Mouse (Mus musculus) R1 (cell line): ENCODE data around the gene Psen2.

Source experiments
- DNase-seq: peaks from one replicate; pipeline ENCODE4 v3.0.0-alpha.2; 2018; ENCODE audit warnings: low read depth, low spot score

Psen2 gene

GRCm38 (mm10) chr1:180263364-180263997, at the start of gene Psen2:
Gene Psen2 (minus strand): TSS chr1:180263438.
- peak; percentile 54 for DNase-seq

- DNase-seq = no peak
These were observed 49.6 kb upstream of the Psen2 start for GRCm38 (mm10) chr1:180312792-180313311.

GRCm38 (mm10) chr1:180312286-180312685, 49.0 kb upstream of the Psen2 start:
- no peak for DNase-seq

DNA sequence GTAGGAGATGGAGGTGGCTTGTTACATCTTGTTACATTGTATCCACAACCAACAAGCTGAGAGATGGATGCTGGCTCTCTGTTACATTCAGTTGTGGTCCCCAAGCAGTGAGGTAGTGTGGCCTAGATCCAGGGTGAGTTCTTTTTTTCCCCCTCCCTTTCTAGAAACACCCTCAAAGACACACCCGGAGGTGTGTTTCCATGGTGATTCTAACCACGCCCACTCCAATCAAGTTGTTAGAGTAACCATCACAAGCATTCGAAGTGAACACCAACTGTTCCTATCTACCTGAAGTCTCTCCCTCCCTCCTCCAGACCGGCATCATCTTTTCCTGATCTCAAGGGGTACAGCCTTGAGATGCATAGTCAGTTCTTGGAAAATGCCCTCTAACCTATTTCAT, 45.7 kb upstream of the Psen2 start:
- DNase-seq = peak; percentile 53

- no peak for DNase-seq
These were observed 44.4 kb upstream of the Psen2 start for GRCm38 (mm10) chr1:180307661-180308060.

DNA sequence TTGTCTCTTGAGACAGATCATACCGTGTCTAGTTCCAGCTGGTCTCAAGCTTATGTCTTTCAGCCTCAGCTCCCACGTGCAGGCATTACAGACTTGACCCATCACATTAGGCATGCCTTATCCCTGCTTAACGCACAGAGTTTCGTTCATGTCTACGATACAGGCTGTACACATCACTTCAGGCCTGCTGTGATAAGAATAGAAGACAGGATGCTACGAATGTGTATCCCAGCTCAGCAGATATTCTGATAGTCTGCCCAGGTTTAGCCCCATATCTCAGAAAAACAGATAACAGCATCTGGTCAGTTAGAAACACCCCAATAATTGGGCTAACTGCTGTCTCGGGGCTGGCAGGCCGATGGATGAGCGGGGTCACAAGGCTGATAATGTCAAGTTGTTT, 43.7 kb upstream of the Psen2 start:
- no peak for DNase-seq

- no peak for DNase-seq
These were observed 40.4 kb upstream of the Psen2 start for GRCm38 (mm10) chr1:180303600-180303999.

- peak; percentile 65 for DNase-seq
These were observed 39.2 kb upstream of the Psen2 start for GRCm38 (mm10) chr1:180302253-180303120.

GRCm38 (mm10) chr1:180300997-180301396, 37.8 kb upstream of the Psen2 start:
- DNase-seq = peak; percentile 61

GRCm38 (mm10) chr1:180300292-180300691, 37.1 kb upstream of the Psen2 start:
- DNase-seq = no peak

- no peak for DNase-seq
These were observed 36.5 kb upstream of the Psen2 start for GRCm38 (mm10) chr1:180299697-180300096.

DNA sequence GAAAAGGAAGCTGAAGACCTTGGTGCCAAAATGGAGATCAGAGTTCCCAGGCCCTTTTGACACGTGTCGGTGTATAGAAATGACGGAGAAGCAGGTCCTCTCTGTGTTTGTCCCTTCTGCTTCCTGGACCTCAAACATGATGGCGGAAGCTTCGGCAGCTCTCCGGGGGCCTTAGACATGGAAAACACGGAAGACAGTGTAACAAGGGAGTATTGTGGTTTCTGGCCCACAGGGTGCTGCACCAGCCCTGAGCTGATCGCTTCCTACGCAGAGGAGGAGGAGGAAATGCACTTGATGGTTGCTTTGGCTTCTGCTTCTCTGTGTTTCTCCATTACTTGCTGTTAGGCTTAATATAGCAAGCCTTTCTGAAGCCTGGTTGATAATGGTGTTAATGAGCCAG, 32.9 kb upstream of the Psen2 start:
- DNase-seq = no peak

GRCm38 (mm10) chr1:180290358-180290757, 27.1 kb upstream of the Psen2 start:
- DNase-seq = no peak

GRCm38 (mm10) chr1:180289788-180290187, 26.6 kb upstream of the Psen2 start:
- DNase-seq = no peak

DNA sequence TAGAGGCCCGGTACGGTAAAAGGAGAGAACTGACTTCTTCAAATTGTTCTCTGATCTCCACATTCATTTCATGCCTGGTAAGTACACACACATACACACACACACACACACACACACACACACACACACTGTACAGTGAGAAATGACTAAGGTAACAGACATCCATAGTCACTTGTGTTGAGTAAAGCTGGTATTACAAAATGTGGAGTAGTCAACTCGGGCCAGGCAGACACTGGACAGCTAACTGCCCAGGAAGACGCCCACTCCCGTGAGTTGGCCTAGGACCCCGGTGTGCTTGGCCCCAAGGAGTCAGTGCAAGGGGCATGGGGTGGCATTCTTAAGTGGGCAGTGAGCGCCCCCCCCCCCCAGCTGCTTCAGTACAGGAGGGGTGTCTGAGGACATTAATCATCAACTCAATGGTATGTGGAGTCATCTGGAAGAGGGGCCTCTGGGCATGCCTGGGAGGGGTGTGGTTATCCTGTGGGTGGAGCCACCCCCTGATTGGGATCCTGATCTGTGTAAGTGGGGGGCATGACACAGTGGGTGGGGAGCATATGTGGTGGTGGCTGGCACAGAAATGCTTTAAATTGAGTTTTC, 25.7 kb upstream of the Psen2 start:
- no peak for DNase-seq

DNA sequence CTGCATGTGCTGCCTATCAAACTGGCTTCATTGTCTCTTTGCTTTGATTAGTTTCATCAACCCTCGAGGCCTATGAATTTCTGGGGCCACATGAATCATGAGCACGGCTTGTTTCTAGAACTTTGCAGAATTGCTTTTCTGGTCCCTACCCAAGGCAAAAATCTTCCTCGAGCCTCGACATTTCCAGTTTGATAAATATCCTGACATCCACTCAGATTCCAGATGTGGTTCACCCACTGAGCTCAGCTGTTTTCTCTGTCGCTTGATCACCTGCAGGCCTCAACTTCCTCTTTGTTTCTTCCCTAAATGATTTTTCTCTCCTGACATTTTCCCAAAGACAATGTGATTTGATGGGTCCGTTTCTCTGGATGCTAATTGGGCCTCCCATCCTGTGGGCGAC, 25.0 kb upstream of the Psen2 start:
- DNase-seq = no peak

GRCm38 (mm10) chr1:180286081-180286831, 23.0 kb upstream of the Psen2 start:
- peak; percentile 73 for DNase-seq

GRCm38 (mm10) chr1:180283813-180284768, 20.9 kb upstream of the Psen2 start:
- DNase-seq = peak; percentile 89

DNA sequence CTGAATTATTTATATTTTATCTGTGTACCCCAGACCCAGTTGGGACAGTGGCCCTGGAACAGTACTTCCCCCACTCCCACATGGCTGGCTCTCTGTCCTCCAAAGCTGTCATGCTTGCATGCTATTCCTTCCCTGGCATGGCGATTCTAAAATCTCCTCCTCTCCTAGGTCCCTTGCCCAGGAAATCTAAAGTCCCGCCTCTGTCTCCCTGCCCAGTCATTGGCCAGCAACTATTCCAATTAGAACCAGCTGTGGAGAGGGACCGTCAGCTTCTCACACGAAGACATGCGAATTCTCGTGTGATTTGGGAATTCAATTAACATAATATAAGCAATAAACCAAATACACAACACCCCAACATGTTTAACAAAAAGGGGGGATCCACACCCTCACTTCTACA, 19.3 kb upstream of the Psen2 start:
- DNase-seq = no peak

DNA sequence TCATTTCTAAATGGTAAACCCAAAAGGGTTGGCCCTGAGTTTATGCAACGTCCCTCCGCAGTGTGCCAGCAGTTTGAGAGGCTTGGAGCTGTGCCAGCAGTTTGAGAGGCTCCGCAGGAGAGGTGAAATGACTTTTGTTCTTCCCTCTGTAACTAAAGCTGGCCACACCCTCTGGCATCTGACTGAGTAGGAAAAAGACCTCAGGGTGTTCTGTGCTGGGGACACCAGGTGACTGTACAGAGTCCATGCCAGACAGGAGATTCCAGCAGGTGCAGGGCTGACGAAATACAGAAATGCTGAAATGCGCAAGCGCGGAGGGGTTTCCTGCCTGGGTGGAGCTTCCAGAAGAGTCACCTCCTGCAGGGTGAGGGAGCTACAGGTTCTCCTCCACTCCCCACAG, 16.4 kb upstream of the Psen2 start:
- peak; percentile 77 for DNase-seq

GRCm38 (mm10) chr1:180277563-180277962, 14.3 kb upstream of the Psen2 start:
- DNase-seq = no peak
